Mouse (Mus musculus) limb, embryonic 11.5 days (tissue): ENCODE results near the gene Cel. TPM values are rescaled to one million over a fixed set of nuclear protein-coding genes. Genes with fewer than 3 reads are reported as not detected.

Experiments used
- ATAC-seq: fragments of 200-750 bp; cut with Nextera tagmentation; 2 replicates; pipeline ENCODE4 v1.8.0; 2017; ENCODE audit warnings: low read depth; ENCODE audit not compliant: insufficient number of reproducible peaks, low FRiP score, low TSS enrichment
- DNase-seq: peaks from one replicate; pipeline ENCODE4 v3.0.0-alpha.2; 2015; ENCODE audit warnings: low spot score
- H3K27ac ChIP-seq: fragments of 300-500 bp; sonication (generic); replicated peaks from 2 replicates; pipeline ENCODE4 v1.5.1; 2014; ENCODE audit warnings: low read depth, mild to moderate bottlenecking, low read length
- H3K27me3 ChIP-seq: fragments of 300-500 bp; sonication (generic); 2 replicates; pipeline ENCODE4 v1.6.1; 2014; ENCODE audit warnings: mild to moderate bottlenecking, low read length, mixed read lengths; ENCODE audit not compliant: control insufficient read depth, insufficient read depth
- H3K36me3 ChIP-seq: fragments of 300-500 bp; sonication (generic); 2 replicates; pipeline ENCODE4 v1.6.1; 2014; ENCODE audit warnings: mild to moderate bottlenecking, low read length, moderate library complexity, mixed read lengths; ENCODE audit not compliant: control insufficient read depth, insufficient read depth
- H3K4me1 ChIP-seq: fragments of 300-500 bp; sonication (generic); 2 replicates; pipeline ENCODE4 v1.6.1; 2014; ENCODE audit warnings: low read length, mixed read lengths; ENCODE audit not compliant: control insufficient read depth, insufficient read depth
- H3K4me2 ChIP-seq: fragments of 300-500 bp; sonication (generic); 2 replicates; pipeline ENCODE4 v1.6.1; 2014; ENCODE audit warnings: low read depth, mild to moderate bottlenecking, moderate library complexity; ENCODE audit not compliant: severe bottlenecking
- H3K4me3 ChIP-seq: fragments of 300-500 bp; sonication (generic); 2 replicates; pipeline ENCODE4 v1.5.1; 2014; ENCODE audit warnings: low read depth, low read length
- H3K9ac ChIP-seq: fragments of 300-500 bp; sonication (generic); 2 replicates; pipeline ENCODE4 v1.6.1; 2014; ENCODE audit warnings: mild to moderate bottlenecking, low read length
- H3K9me3 ChIP-seq: fragments of 300-500 bp; sonication (generic); 2 replicates; pipeline ENCODE4 v1.6.1; 2016; ENCODE audit warnings: low read length; ENCODE audit not compliant: control insufficient read depth
- WGBS: fragments of 180-500 bp; shearing (Covaris S2); extraction: QIAGEN DNeasy Blood & Tissue Kit; methylation state at CpG from one replicate; pipeline ENCODE4 v1.1.7; 2014; 5-methylcytosine and 5-hydroxymethylcytosine counted together
- polyA plus RNA-seq: library from polyadenylated mRNA; unstranded; fragments of >200 nt; fragmentation: Nextera tagmentation; extraction: Ambion mirVana; gene quantifications from 2 replicates; pipeline ENCODE4 v1.2.1, GENCODE M21; 2014

Cel gene
- polyA plus RNA-seq, 1 experiment from 2014 or later, result not detected

DNA sequence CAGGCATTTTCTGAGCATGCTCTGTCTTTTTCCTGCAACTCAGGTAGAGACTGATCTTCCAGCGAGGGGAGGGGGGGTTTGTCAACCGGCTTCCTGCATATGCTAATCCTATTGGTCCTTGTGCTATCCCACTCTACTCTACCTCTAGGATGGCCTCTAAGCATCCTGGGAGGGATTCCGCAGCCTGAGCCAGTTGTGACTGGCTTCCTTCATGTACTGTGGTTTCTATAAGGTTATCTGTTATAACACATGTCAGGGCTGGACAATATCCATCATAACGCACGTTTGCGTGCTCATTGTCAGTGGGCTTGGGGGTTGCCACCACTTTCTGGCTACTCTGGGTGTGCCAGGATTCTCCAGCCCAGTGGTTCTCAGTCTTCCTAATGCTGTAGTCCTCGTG, 32.8 kb upstream of the Cel start:
- ATAC-seq (no peak), DNase-seq (no peak)
- Histone ChIP-seq H3K27me3 (no peaks in the 10 kb centered on the region), H3K9ac (no peak overlapping the region), H3K4me1 (no peaks in the 10 kb centered on the region), H3K27ac (no peak overlapping the region), H3K36me3 (no peaks in the 10 kb centered on the region), H3K4me2 (no peak overlapping the region), H3K9me3 (no peaks in the 10 kb centered on the region), H3K4me3 (no peak overlapping the region)
- 86% methylated on average over 7 of the region's 7 CpGs for WGBS

DNA sequence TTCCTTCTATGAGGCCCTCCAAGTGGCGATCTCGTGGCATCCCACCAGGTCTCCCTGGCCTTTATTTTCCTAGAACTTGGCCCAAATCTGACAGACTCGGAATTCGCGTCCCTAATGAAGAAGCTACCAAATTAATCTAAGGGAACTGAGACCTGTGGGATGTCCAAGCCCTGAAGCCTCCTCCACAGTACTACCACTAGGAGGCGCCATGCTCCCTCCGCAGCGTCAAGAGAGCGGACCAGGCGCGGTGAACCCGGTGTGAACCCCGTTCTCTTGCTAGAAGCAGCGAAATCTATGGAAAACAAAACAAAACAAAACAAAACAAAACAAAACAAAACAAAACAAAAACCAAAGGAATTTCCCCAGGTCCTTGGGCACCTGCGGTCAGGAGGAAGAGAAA, 29.6 kb upstream of the Cel start:
- no peak overlapping the region for H3K9ac ChIP-seq
- ATAC-seq (no peak), DNase-seq (peak; percentile 79)
- H3K9me3 ChIP-seq, result no peaks in the 10 kb centered on the region
- 8% methylated on average over 15 of the region's 15 CpGs for WGBS
- no peaks in the 10 kb centered on the region for H3K36me3 ChIP-seq
- no peak overlapping the region for H3K27ac ChIP-seq
- no peak overlapping the region for H3K4me2 ChIP-seq
- no peaks in the 10 kb centered on the region for H3K27me3 ChIP-seq
- no peaks in the 10 kb centered on the region for H3K4me1 ChIP-seq
- H3K4me3 ChIP-seq, result no peak overlapping the region

- no peak for ATAC-seq
- Histone ChIP-seq H3K36me3 (no peaks in the 10 kb centered on the region), H3K4me2 (no peak overlapping the region), H3K27ac (no peak overlapping the region), H3K4me3 (no peak overlapping the region), H3K27me3 (no peaks in the 10 kb centered on the region), H3K9ac (no peak overlapping the region), H3K4me1 (no peaks in the 10 kb centered on the region), H3K9me3 (no peaks in the 10 kb centered on the region)
- WGBS, result 77% methylated on average over 2 of the region's 2 CpGs
- DNase-seq, result no peak
Observed at GRCm38 (mm10) chr2:28591479-28591878, 28.3 kb upstream of the Cel start.

DNA sequence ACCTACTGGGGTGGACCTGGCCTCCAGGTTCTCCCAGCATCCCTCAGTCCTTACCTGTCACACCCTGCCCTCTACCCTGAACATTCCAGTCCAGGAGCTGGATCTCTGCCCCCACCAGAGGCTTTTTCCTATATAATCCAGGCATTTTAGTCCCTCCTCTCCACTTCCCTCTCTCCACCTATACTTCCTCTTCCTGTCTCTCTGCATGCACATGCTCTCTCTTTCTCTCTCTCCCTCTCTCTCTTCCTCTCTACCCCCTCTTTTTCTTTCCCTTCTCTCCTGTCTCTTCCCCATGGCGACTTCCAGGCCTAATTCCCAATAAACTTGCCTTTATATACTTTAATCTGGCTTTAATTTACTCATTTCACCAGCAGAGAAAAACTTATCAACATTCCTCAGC, 25.4 kb upstream of the Cel start:
- no peaks in the 10 kb centered on the region for H3K9me3 ChIP-seq
- H3K27ac ChIP-seq, result no peak overlapping the region
- H3K4me2 ChIP-seq, result no peak overlapping the region
- no peaks in the 10 kb centered on the region for H3K36me3 ChIP-seq
- ATAC-seq (no peak), DNase-seq (no peak)
- no peak overlapping the region for H3K4me3 ChIP-seq
- no peaks in the 10 kb centered on the region for H3K27me3 ChIP-seq
- no peaks in the 10 kb centered on the region for H3K4me1 ChIP-seq
- WGBS, result 19% methylated on average over 1 of the region's 1 CpGs
- no peak overlapping the region for H3K9ac ChIP-seq

DNA sequence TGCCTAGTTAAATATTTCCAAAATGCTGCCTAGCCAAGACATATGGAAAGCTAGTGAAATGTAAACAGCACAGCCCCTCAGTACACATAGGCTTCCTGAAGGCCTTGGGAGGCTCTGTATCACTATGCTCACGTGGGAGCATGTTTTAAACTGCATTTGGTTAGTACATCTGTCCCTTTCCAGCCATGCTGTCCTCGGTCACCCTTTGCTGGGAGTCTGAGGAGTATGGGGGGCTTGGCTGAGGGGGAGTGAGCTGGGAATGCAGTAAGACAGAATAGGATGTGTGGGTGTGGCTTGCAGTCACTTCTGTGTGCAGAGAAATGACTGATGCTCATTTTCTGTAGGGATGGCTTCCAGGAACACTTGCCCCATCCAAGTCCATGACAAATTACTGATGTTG, 22.5 kb upstream of the Cel start:
- Histone ChIP-seq H3K4me1 (peaks cover 3% of the 10 kb centered on the region; the same call in 1 of the 2 replicates), H3K9me3 (no peaks in the 10 kb centered on the region), H3K4me2 (no peak overlapping the region), H3K27ac (no peak overlapping the region), H3K4me3 (no peak overlapping the region), H3K9ac (no peak overlapping the region), H3K36me3 (no peaks in the 10 kb centered on the region), H3K27me3 (no peaks in the 10 kb centered on the region)
- no peak for DNase-seq
- ATAC-seq, result no peak
- 52% methylated on average over 2 of the region's 2 CpGs for WGBS

DNA sequence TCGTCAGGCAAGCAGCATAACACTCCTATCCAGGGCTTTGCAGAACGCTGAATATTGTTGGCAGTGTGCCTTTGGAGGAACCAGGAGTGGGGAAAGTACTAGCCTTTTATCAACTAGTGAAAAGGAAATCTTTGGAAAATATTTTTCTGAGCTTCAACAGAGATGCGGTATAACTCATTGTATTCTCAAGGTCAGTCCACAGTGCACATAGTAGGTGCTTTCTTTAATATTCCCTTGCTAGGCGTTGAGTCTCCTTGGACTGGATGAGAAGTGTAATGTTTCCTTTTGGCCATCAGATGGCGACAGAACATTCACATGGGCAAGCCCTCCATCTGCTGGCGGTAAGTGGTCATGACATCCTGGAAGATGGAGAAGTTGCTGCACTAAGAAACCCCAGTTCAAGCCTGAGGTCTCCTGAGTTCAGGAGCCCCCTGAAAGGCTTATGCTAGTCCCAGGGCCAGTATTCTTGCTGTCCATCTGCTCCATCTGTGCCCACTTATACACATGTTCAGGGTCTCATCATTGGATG, 21.9 kb upstream of the Cel start:
- 21% methylated on average over 6 of the region's 6 CpGs for WGBS
- DNase-seq (peak; percentile 84), ATAC-seq (no peak)

GRCm38 (mm10) chr2:28583651-28584050, 20.4 kb upstream of the Cel start, which contains the start of gene Gtf3c5:
Gene Gtf3c5, minus strand, starts transcription at chr2:28583751.
- H3K36me3 ChIP-seq, result no peaks in the 10 kb centered on the region
- peak within 1 kb of the TSS; percentile 53 for H3K4me2 ChIP-seq
- ATAC-seq, result no peak
- H3K9me3 ChIP-seq, result no peaks in the 10 kb centered on the region
- 75% methylated on average over 9 of the region's 9 CpGs for WGBS
- H3K4me3 ChIP-seq, result peak within 1 kb of the TSS; percentile 81
- H3K27ac ChIP-seq, result peak within 1 kb of the TSS; percentile 73
- H3K4me1 ChIP-seq, result peaks cover 3% of the 10 kb centered on the region; the same call in 1 of the 2 replicates
- no peaks in the 10 kb centered on the region for H3K27me3 ChIP-seq
- no peak for DNase-seq
- H3K9ac ChIP-seq, result peak within 1 kb of the TSS; percentile 82

More for the DNA sequence above, 21.9 kb upstream of the Cel start:
- H3K27me3 ChIP-seq, result no peaks in the 10 kb centered on the region
- no peak overlapping the region for H3K4me3 ChIP-seq
- no peak overlapping the region for H3K4me2 ChIP-seq
- H3K27ac ChIP-seq, result no peak overlapping the region
- H3K9ac ChIP-seq, result no peak overlapping the region
- no peaks in the 10 kb centered on the region for H3K9me3 ChIP-seq
- H3K4me1 ChIP-seq, result peaks cover 3% of the 10 kb centered on the region; the same call in 1 of the 2 replicates
- no peaks in the 10 kb centered on the region for H3K36me3 ChIP-seq

GRCm38 (mm10) chr2:28582647-28583353, 19.6 kb upstream of the Cel start:
- Histone ChIP-seq H3K9me3 (no peaks in the 10 kb centered on the region), H3K9ac (peak overlapping the region; percentile 82), H3K27ac (peak overlapping the region; percentile 73), H3K27me3 (no peaks in the 10 kb centered on the region), H3K4me2 (peak overlapping the region; percentile 53), H3K36me3 (peaks cover 5% of the 10 kb centered on the region; the same call in 1 of the 2 replicates), H3K4me1 (peaks cover 3% of the 10 kb centered on the region; the same call in 1 of the 2 replicates), H3K4me3 (peak overlapping the region; percentile 81)
- under 1% methylated on average over 56 of the region's 56 CpGs for WGBS
- DNase-seq, result peak; percentile 94
- peak; percentile 77 for ATAC-seq
